Mouse (Mus musculus): Measurements from ENCODE around the gene Trhde.

Gene Trhde

DNA sequence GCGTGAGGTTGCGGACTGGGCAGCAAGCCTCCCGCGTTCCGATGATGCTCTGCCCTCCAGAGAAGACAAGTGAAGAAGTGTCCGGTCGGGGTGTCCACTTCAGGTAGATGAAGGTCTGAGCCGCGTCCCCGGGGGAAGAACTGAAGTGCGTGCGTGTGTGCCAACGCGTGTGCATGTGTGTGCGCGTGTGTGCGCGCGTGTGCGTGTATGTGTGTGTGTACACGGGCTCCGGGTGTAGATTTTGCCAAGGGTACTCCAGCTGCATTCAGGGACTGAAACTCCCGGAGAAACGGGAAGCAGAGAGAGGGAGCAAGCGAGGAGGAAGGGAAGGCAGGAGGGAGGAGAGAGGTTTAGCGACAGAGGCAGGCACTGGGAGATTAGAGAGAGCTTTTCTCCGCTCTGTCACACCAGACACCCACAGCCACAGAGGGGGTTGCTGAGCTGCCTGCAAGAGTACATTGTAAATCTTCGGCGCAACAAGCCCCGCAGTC is at the start of gene Trhde:
Gene Trhde, minus strand, starts transcription at position 147 of the 491 bp plus-strand sequence.
- in situ Hi-C loops (cut with MboI, MseI), result no loop called here

DNA sequence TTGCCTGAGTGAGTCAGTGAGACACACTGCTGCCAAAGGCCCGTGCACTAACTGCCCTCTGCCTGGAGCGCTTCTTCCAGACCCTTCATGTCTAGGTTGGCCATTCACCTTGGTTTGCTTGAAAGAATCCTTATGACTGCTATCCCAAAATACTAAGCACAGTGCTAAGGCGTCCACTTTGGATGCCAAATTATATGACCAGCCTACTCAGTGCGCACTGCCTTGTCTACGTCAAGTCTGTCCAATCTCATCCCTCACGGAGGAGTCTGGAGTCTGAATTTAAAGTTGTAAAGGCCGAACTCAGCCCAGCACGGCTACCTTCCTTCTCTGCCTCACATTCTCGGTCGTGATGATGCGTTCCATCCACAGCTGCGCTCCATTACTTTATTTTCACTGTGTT is 39.9 kb upstream of the Trhde start:
- in situ Hi-C loops (cut with MboI, MseI), result no loop called here

DNA sequence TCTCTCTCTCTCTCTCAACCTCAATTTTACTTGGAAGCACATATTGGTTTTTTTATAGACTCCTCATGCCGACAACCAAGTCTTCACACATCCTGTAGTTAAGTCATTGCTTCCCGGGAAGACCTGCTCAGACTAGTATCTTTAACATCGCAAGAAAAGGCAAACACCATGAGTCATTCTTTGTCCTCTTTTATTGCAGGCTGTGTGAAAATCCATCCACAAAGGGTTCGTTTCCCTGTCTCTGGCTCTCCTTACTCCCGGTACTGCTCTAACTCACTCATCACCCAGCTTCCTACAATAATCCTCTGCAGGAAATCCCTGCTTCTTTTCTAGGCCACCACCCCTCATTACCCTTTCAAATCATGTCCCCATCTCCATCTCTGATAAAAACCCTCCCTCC is 39.3 kb upstream of the Trhde start:
- in situ Hi-C loops (cut with MboI, MseI), result no loop called here

DNA sequence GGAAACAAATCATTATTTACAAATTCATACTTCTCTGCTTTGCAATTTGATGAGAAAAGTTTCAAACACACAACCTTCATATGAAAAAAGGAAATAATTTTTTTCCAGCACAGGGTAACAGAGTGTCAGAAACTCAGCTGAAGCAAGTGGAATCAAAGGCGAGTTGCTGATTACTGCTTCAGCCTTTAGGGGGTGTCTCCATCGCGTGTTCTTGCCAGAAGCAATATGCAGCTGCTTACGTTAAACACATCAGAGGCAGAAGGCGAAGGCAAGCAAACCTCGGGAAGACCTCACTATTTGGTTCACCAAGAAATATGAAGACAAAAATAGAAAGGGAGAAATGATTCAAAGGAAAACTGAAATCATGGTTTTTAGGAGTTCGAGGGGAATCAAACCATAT is 29.2 kb upstream of the Trhde start:
- in situ Hi-C loops (cut with MboI, MseI), result no loop called here

DNA sequence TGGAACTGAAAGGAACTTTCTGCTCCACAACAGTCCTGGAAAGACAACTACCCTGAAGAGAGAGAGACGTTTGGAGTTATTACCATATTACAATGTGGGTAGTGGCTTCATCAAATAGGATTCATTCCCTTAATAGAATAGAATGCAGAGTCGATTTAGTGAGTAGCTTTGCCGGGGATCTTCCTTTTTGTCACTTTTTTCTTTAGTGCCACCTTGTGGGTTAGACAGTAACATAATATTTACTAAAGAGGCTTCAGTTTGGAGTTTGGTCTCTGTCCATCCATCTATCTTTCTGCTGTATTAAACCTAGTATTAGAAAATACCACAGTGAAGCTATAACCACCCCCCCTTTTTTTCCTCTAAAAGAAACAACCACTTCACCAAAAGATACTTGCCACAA is 6.7 kb upstream of the Trhde start:
- in situ Hi-C loops (cut with MboI, MseI), result no loop called here

DNA sequence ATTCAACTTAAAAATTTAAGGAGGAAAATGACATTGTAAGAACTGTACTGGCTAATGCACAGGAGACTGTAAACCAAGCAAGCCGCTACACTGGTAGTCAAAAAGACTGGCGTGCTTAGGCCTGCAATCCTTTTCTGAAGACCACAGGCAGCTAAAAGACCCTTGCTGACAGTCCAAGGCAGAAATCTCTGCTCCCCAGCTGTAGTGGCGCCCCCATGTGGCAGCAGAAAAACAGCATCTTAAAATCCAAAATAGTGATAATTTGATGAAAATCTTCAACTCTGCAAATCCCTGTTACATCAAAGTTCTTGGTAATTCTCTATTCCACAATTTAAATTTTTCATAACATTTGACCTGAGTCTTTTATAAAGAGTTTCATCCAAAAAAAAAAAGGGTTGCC is 3.8 kb upstream of the Trhde start:
- in situ Hi-C loops (cut with MboI, MseI), result no loop called here

DNA sequence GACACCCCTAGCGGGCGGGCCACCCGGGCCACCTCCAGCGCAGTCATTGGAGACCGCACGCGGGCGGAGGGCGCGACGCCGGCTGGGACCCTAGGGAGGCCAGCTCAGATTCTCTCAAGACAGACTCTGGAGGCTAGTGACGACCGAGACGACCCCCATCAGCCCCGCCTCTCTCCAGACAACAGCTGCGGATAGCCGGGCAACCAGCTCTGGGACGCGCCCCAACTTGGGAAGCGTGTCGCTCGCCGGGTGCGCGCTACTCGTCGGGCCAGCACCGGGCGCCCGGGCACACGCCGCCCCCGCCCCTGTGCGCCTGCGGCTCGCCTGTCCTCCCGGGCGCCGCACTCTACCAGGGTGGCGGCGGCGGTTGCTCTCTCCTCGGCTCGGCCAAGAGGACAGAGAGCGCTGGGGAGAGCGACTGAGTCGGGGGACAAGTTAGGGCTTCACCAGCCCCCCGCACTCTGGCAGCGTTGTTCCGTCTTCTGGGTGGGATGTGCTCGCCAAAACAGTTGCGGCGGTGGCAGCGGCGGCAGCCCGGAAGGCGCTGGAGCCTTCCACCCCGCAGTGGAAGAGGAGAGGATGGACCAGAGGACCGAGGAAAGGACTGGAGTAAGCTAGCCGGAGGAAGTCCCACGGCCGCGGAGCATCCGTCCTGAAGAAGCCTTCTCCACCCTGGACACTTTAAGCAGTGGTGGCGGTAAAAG is 498 bp downstream of the Trhde start:
- in situ Hi-C loops (cut with MboI, MseI), result no loop called here

DNA sequence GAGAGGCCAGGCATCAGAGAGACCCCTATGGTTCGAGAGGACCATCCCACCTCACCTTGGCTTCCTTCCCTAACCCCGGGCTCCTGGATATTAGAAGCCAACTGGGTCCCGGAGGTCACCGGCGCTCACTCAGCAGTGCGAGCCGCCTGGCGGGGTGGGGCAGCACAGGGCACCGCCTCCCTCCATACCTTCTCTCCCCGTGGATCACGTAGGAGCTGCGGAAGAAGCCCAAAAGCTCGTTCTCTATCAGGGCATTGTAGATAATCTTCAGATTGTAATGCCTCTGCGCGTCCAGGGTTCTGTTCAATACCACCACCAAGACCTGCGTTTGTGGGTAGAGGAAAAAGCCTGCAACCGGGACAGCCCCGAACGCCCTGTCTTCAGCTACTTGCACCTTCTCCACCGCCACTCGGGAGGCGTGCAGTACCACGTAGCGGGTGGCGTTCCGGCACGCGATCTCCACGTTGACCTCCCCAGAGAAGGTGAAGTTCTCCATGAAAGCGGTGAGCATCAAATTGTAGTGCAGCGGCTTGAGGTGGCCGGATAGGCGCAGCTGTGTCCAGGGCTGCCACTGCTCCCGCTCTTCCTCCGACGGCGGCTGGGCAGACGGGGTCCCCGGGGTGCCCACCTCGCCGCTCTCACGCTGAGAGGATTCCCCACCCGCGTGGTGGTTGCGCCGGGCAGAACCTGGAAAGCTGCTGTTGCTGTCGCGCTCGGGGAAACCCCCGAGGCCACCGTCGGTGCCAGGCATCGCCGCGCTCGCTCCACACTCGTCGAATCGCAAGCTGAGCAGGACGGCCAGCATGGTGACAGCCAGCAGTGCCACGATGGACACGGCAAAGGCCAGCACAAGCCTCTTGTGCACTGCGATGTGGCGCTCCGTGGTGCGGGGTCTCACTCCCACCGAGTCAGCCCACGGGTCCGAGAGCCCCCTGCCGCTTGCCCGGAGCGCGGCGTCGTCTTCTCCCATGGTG is 1.5 kb downstream of the Trhde start:
- in situ Hi-C loops (cut with MboI, MseI), result no loop called here

DNA sequence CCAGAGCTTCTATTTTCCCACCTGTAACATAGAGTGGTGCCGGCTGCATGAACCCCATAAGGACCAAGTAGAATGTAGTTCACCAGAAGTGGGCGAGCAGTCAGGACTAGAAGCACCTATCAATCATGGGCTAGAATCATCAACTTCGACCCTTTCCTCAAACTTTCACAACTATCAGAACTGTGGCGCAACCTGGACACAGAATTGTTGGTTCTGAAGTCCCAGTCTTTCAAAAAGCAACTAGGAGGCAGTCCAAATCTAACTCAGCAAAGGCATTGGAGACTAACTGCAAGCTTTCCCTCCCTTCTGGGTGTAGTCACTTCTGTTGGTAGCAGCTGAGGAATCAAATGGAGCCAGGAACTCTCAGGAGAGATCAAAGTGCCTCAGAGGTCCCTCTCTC is 2.6 kb downstream of the Trhde start:
- in situ Hi-C loops (cut with MboI, MseI), result no loop called here

DNA sequence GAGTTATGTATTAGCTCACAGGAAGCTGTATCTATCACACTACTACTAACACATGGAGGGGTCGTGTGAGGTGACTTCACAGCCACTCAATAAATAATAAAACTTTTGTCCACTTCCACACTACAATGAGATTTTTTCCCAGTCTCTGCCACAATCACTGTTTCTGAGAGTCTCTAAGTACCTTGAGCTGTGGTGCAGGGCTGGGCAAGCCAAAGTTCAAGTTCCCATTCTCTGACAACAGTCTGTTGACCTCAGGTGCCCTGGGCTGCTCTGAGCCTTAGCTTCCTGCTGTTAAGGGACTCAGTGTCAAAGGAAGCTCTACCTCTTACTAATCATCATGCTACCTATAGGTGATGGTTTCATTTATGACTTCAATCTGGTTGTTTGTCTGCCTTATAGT is 3.3 kb downstream of the Trhde start:
- in situ Hi-C loops (cut with MboI, MseI), result no loop called here

DNA sequence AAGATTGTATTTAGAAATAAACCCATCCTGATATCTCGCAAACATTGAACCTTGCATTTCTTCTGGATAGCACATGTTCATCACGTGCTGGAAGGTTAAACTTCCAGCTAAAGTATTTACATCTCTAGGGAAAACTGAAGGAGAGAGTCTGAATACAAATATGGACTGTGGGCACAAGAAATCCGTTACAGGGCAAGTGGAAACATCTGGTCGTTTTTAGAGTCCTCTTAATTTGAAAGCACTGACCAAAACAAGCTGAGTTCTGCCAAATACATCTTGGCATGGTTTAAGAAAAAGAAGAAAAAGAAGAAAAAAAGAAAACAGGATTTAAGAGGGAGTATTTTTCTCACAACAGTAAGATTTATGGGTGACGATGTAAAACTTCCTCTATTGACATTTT is 3.9 kb downstream of the Trhde start:
- in situ Hi-C loops (cut with MboI, MseI), result no loop called here

DNA sequence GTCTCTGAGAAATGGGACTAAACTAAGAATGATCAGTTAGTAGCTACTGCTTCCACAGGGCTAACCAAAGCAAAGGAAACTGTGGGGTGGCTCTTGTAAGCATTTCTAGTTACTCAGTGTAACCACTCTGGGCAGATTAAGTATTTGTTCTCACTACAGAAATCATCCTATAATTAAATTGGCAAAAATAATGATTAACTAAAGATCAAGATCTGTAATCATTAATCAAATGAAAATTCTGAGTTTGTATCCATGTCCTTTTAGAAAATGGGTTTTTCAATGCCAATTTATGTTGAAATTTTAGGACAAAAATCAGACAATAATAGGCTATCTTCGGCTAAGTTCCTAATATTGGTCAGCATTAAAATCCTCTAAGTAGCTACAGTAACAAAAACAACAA is 4.4 kb downstream of the Trhde start:
- in situ Hi-C loops (cut with MboI, MseI), result no loop called here

DNA sequence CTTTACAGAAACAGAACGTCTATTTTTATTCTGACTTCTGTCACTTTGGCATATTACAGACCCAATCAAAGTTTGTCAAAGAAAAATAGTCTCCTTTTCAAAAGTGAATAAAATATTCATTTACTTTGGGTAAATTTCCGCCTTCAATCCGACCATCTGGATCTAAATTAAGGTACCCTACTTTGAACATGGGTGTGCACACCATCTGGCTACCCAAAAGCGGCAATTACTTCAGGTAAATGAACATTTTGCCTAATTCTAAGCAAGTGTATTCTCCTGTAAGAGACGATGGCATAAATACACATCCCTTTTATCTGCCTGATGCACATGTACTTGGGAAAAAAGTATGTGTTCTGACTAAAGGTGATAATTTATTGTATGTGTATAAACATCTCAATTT is 5.2 kb downstream of the Trhde start:
- in situ Hi-C loops (cut with MboI, MseI), result no loop called here

DNA sequence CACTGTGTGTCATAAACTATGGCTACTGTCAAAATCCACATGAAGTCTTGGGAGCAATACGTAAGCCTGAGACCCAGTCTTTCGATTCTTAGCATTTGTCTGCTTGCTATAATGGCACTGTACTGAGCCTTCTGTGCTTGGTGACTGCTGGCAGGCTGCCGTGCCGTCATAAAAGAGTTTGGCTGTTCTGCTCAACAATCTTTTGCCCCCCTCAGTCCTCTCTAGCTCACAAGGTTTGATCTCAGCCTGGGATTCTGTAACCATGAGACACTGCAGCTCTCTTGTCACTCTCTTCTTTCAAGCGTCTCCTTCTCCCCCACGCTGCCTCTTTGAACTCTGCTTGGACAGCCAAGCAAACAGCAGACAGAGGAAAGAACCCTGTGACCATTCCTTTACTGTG is 7.9 kb downstream of the Trhde start:
- in situ Hi-C loops (cut with MboI, MseI), result no loop called here

DNA sequence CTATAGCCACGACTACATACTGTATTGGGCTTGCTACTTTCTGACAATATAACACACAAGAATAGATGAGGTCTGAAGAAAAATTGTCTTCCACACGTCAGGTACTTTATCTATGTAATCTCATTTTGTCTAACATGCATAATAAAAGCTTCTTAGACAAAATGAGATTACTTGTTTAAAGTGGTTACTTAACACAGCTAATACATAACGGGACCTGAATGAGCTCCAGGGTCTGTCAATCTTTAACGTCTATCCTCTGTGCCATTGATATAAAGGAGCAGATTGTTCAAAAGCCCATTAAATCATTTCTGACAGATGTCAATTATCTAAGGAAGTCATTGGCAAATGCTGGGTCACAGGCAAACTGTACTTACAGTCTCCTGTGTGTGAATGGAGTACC is 36.2 kb downstream of the Trhde start:
- in situ Hi-C loops (cut with MboI, MseI), result no loop called here

DNA sequence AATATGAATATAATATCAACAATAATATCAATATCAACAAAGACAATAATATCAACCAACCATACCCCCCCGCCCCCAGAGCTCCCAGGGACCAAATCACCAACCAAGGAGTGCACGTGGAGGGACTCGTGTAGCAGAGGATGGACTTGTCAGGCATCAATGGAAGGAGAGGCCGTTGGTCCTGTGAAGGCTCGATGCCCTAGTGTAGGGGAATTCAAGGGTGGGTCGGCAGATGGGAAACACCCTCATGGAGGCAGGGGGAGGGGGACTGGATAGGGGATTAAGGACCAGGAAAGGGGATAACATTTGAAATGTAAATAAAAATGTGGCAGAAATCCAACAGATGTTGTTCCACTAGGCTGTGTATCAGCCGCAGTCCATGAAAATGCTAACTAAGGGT is 40.0 kb downstream of the Trhde start:
- in situ Hi-C loops (cut with MboI, MseI), result no loop called here

DNA sequence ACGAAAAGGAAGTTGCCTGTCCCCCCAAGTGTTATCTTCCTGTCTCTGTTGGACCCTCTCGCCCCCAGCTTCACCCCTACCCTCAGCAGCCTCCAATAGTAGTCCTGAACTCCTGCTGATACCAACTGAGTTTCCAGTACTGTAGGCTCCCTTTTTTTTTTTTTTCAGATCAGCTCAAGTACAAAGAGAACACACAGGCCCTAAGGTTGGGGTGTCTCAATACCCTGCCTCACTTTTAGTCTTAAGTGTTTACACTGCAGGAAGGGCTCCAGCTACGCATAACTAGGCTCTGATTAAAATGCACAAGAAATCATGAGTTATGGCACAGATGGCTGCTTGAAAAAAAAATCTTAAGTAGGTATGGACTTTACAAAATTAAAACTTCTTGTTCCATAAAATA is 42.9 kb downstream of the Trhde start:
- in situ Hi-C loops (cut with MboI, MseI), result no loop called here

DNA sequence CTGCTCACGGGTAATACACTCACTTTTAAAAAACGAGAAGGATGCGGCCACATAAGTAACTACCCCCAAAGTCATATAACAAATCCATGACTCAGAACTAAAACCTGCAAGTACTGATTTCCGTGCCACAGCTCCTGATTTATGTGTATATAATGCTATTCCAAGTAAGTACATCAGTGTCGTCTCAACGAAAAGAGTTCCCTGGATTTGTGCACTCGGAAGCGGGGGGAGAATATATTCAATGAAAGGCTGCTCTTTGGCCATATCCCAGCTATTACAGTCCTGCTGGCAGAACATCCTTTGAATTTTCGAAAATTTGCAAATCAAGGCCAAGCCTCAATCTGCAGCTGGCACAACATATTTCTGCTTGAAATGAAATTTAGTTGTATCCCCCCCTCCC is 43.5 kb downstream of the Trhde start:
- in situ Hi-C loops (cut with MboI, MseI), result no loop called here

DNA sequence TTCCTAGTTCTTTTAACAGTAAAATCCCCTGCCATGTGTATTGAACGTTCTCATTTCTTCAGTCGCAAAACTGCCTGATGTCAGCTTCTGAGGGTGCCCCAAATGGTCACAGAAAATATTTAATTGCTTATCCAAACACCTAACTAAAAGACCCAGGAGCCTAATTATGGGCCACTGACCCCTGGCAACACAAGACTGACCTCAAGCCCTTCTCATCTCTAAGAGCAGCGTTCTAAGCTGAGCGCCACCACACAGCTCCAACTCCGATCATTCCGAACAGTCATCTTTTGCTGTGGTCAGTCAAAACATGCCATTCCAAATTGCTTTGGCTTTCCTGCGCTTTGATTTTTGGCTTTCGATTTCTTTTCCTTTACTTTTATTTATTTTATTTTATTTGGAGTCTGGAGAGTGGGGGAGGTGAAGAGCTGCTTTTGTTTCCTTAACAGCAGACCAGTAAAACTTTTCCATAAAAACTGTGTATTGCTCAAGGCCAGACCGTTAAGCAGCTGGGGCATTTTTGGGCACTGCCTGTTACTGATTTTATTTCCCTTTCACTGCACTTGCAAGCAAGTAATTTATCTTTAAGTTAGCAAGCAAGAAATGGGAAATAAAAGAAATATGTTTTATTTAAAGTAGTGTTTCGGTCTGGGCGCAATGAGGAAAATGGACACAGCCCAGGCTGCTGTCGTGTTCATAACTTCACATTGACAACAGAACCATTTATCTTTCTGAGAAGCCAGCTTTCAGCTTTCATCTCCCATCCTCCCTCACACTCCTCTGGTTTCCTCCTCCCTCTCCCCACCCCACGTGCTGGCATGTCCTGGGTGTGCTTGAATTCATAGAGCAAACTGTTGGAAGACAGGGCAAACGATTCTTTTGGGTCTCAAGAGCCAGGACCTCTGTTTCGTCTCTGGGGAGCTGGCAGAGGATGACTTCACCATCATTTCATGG is 59.1 kb downstream of the Trhde start:
- in situ Hi-C loops (cut with MboI, MseI), result no loop called here

DNA sequence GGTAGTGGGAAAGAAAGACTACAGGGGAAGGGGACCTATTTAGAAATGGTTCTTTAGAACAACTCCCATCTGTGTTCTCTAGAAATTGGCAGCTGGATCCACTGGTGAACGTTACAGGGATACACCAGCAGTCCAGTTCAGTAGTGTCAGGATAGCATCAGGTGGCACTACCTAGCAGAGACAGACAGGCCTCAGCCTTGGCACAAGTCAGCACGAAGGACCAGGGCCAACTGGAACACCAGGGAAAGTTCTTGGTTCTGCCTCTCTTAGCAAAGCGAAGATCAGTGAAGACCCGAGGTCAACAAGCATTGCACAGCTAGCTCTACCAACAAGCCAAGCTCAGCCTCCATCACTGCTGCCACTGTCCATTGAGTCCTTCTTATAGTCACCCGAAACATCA is 62.2 kb downstream of the Trhde start:
- in situ Hi-C loops (cut with MboI, MseI), result no loop called here

DNA sequence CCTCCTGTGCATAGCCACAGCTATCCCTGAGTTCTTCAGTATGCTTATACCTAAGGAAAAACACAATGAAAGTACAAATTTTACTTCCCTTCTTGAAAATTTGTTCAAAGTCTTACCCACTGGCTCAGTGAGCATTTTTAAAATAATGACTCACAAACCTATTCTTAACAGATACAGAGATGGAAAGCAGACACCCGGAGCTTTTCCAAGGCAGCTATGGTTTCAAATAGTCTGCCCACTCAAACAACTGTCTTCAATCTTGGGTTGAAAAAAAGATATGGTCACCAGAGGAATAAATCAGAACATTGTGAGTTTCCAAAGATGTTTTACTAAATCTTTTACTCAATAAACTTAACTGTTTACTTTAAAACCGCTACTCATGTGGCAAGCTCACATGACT is 64.5 kb downstream of the Trhde start:
- in situ Hi-C loops (cut with MboI, MseI), result no loop called here

DNA sequence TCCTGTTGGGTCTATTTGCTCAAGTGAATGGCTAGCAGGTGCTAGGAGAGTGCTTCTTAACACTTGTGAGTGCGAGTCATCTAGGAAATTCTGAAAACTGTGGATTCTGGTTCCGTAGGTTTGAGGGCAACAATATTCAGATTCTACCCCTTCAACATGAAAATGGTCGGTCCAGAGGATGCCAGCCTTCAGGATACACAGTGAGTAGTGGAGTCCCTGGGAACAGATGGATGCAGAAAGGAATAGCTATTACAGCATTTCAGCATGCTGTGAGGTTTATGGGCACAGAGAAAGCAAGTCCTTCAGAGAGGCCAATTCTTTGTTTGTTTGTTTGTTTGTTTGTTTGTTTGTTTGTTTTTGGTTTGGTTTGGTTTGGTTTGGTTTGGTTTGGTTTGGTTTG is 65.7 kb downstream of the Trhde start:
- in situ Hi-C loops (cut with MboI, MseI), result no loop called here

Measured in T-helper 1 cell (primary cell).